Mouse (Mus musculus): ENCODE data around the gene Lamc1. TPM values are rescaled to one million over a fixed set of nuclear protein-coding genes. Genes with fewer than 3 reads are reported as not detected.

The Lamc1 gene
- total and polyA plus RNA-seq, 3 experiments: 13.1 to 174 (median 32.4) TPM

GRCm38 (mm10) chr1:153309310-153309709 lies 23.3 kb downstream of the Lamc1 start:
- Histone ChIP-seq H3K27ac (ENCODE audit: control insufficient read depth, low read depth, low read length) (no peak overlapping the region), H3K36me3 (ENCODE audit: control insufficient read depth in 1 of 2, insufficient read depth in 2 of 2, low read length in 2 of 2) (peaks cover 0 to 2% of the 10 kb centered on the region in 2 experiments; a peak in 1 of 4 replicates), H3K4me3 (ENCODE audit: control insufficient read depth in 1 of 2, insufficient read depth in 1 of 2, low read depth in 2 of 2, low read length in 2 of 2) (no peak overlapping the region), H3K9me3 (replicated peaks; ENCODE audit: insufficient read depth, low read length) (no peaks in the 10 kb centered on the region), H3K4me1 (ENCODE audit: control insufficient read depth in 1 of 2, insufficient read depth in 2 of 2, low read length in 2 of 2) (no peaks in the 10 kb centered on the region; a peak in 1 of 4 replicates), H3K79me2 (ENCODE audit: control insufficient read depth, insufficient read depth, low read length, poor library complexity) (peaks cover 3% of the 10 kb centered on the region), H3K9ac (ENCODE audit: control insufficient read depth, low read depth, low read length, poor library complexity, severe bottlenecking) (no peak overlapping the region), H3K27me3 (ENCODE audit: control insufficient read depth in 1 of 2, insufficient read depth in 2 of 2, low read length in 2 of 2) (no peaks in the 10 kb centered on the region)
- TF ChIP-seq USF1 (IDR thresholded peaks at IDR 0.05; ENCODE audit: low read depth, low read length) (no peak), RAD21 (IDR thresholded peaks at IDR 0.05; ENCODE audit: low read depth, low read length) (no peak), NRF1 (IDR thresholded peaks at IDR 0.05; ENCODE audit: insufficient read depth, low read depth, low read length, poor library complexity, severe bottlenecking) (no peak), BHLHE40 (IDR thresholded peaks at IDR 0.05; ENCODE audit: borderline replicate concordance, low read depth, low read length) (no peak), UBTF (IDR thresholded peaks at IDR 0.05; ENCODE audit: borderline replicate concordance, insufficient read depth, low read depth, low read length) (no peak), MAFK (IDR thresholded peaks at IDR 0.05; ENCODE audit: borderline replicate concordance, low read depth, low read length) (no peak), POLR2A (IDR thresholded peaks at IDR 0.05; ENCODE audit: control insufficient read depth in 1 of 2, insufficient read depth in 1 of 2, low read depth in 1 of 2, low read length in 2 of 2, poor library complexity in 1 of 2) (no peak), MAX (IDR thresholded peaks at IDR 0.05; ENCODE audit: low read length) (no peak), TAL1 (IDR thresholded peaks at IDR 0.05; ENCODE audit: low read length) (no peak), MAZ (IDR thresholded peaks at IDR 0.05; ENCODE audit: low read depth, low read length) (no peak), ZC3H11A (IDR thresholded peaks at IDR 0.05; ENCODE audit: low read depth, low read length) (no peak), ZNF384 (IDR thresholded peaks at IDR 0.05; ENCODE audit: low read depth, low read length) (no peak), MEF2A (IDR thresholded peaks at IDR 0.05; ENCODE audit: extremely low read depth, insufficient replicate concordance, low read depth, low read length, poor library complexity, severe bottlenecking) (no peak), USF2 (IDR thresholded peaks at IDR 0.05; ENCODE audit: borderline replicate concordance in 1 of 2, insufficient read depth in 1 of 2, low read depth in 1 of 2, low read length in 2 of 2) (no peak), TCF12 (IDR thresholded peaks at IDR 0.05; ENCODE audit: low read depth, low read length) (no peak), ELF1 (IDR thresholded peaks at IDR 0.05; ENCODE audit: low read depth, low read length) (no peak), SIN3A (IDR thresholded peaks at IDR 0.05; ENCODE audit: low read length) (no peak), POLR2AphosphoS2 (IDR thresholded peaks at IDR 0.05; ENCODE audit: low read length) (no peak)
- DNase-seq (ENCODE audit: low read depth, low spot score): no peak

DNA sequence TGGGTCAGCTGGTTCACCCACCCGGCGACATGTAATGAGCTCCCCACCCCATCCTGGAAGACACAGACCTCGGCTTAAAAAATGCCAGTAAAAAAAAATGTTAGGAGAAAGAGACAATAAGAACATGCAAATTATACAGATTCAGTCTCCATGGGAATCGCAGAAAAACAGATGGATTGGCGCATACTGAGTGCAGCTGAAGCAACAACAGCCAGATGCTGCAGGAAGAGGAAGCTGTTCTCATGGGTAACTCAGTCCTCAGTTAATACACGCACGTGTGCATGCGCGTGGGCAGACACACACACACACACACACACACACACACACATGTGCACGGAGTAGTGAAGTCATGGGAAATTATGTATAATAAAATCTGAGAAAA lies 23.7 kb downstream of the Lamc1 start:
- H3K4me3 ChIP-seq (ENCODE audit: control insufficient read depth in 1 of 2, insufficient read depth in 1 of 2, low read depth in 2 of 2, low read length in 2 of 2): no peak overlapping the region
- no peak for DNase-seq (ENCODE audit: low read depth, low spot score)
- TF ChIP-seq POLR2A (IDR thresholded peaks at IDR 0.05; ENCODE audit: control insufficient read depth in 1 of 2, insufficient read depth in 1 of 2, low read depth in 1 of 2, low read length in 2 of 2, poor library complexity in 1 of 2) (no peak), RCOR1 (IDR thresholded peaks at IDR 0.05; ENCODE audit: low read depth, low read length) (no peak), GABPA (IDR thresholded peaks at IDR 0.05; ENCODE audit: low read depth, low read length) (no peak)
- H3K79me2 ChIP-seq (ENCODE audit: control insufficient read depth, insufficient read depth, low read length, poor library complexity): peaks cover 3% of the 10 kb centered on the region
- peaks cover 0 to 2% of the 10 kb centered on the region in 2 experiments; a peak in 1 of 4 replicates for H3K36me3 ChIP-seq (ENCODE audit: control insufficient read depth in 1 of 2, insufficient read depth in 2 of 2, low read length in 2 of 2)
- H3K9ac ChIP-seq (ENCODE audit: control insufficient read depth, low read depth, low read length, poor library complexity, severe bottlenecking): no peak overlapping the region
- H3K9me3 ChIP-seq (replicated peaks; ENCODE audit: insufficient read depth, low read length): no peaks in the 10 kb centered on the region
- no peak overlapping the region for H3K27ac ChIP-seq (ENCODE audit: control insufficient read depth, low read depth, low read length)
- no peaks in the 10 kb centered on the region; a peak in 1 of 4 replicates for H3K4me1 ChIP-seq (ENCODE audit: control insufficient read depth in 1 of 2, insufficient read depth in 2 of 2, low read length in 2 of 2)
- H3K27me3 ChIP-seq (ENCODE audit: control insufficient read depth in 1 of 2, insufficient read depth in 2 of 2, low read length in 2 of 2): no peaks in the 10 kb centered on the region

All from MEL (cell line).